Mouse (Mus musculus) small intestine, adult 2 months (tissue): Measurements from ENCODE around the gene Rpl26. TPM values are rescaled to one million over a fixed set of nuclear protein-coding genes. Genes with fewer than 3 reads are reported as not detected.

Experiments used
- H3K27ac ChIP-seq: fragments of 200-500 bp; 2 replicates; pipeline ENCODE4 v1.5.1; 2012; ENCODE audit warnings: low read depth, low read length, control low read depth, inconsistent platforms; ENCODE audit not compliant: insufficient read depth
- H3K27me3 ChIP-seq: fragments of 200-500 bp; 2 replicates; pipeline ENCODE4 v1.6.1; 2012; ENCODE audit warnings: mild to moderate bottlenecking, moderate library complexity, low read length, inconsistent platforms; ENCODE audit not compliant: control insufficient read depth, insufficient read depth
- H3K36me3 ChIP-seq: fragments of 200-500 bp; 2 replicates; pipeline ENCODE4 v1.6.1; 2012; ENCODE audit warnings: mild to moderate bottlenecking, low read length, control low read depth, inconsistent platforms; ENCODE audit not compliant: control insufficient read depth, insufficient read depth
- H3K4me1 ChIP-seq: fragments of 200-500 bp; 2 replicates; pipeline ENCODE4 v1.6.1; 2012; ENCODE audit warnings: low read length, inconsistent platforms, mixed read lengths; ENCODE audit not compliant: control insufficient read depth, insufficient read depth, insufficient read length
- H3K4me3 ChIP-seq: fragments of 200-500 bp; 2 replicates; pipeline ENCODE4 v1.5.1; 2012; ENCODE audit warnings: low read depth, mild to moderate bottlenecking, control low read depth, inconsistent platforms, low read length, moderate library complexity
- CTCF ChIP-seq: fragments of 200-500 bp; IDR thresholded peaks from 2 replicates; pipeline ENCODE4 v1.5.1; 2012; ENCODE audit warnings: low read depth, mild to moderate bottlenecking, control low read depth, inconsistent platforms, low read length, moderate library complexity, mixed read lengths; ENCODE audit not compliant: insufficient replicate concordance, insufficient read length; ENCODE audit errors: extremely low read depth
- POLR2A ChIP-seq: fragments of 200-500 bp; IDR thresholded peaks from 2 replicates; pipeline ENCODE4 v1.6.1; 2012; ENCODE audit warnings: low read depth, mild to moderate bottlenecking, control low read depth, inconsistent platforms, low read length, moderate library complexity
- WGBS: fragments of 180-500 bp; shearing (Covaris S2); methylation state at CpG from one replicate; pipeline ENCODE4 v1.1.7; 2018; 5-methylcytosine and 5-hydroxymethylcytosine counted together
- polyA plus RNA-seq: library from polyadenylated mRNA; depleted of rRNA; stranded (reverse); fragments of >200 nt; gene quantifications from 2 replicates; pipeline ENCODE4 v1.2.3, GENCODE M21; 2012

The Rpl26 gene
- polyA plus RNA-seq, 1 experiment, result 614 TPM

DNA sequence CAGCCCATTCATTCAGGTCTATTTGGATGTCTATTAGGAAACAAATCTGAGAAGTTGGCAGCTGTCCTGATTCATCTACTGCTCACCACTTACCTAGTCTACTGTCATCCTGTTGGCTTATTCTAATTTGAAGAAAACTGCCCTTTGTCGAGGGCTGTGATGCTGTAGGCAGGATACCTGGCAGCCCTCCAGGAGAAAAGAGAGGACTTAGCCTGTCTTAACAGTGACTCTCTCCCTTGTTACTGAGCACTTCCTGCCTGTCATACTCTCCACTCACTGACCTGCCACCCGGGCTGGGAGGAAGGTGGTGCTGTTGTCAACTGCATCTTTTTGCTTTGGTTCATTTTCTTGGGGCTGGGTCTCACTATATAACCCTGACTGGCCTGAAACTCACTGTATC lies 10.8 kb upstream of the Rpl26 start:
- no peaks in the 10 kb centered on the region for H3K36me3 ChIP-seq
- no peak overlapping the region for H3K4me3 ChIP-seq
- no peaks in the 10 kb centered on the region for H3K4me1 ChIP-seq
- no peaks in the 10 kb centered on the region for H3K27me3 ChIP-seq
- TF ChIP-seq POLR2A, result no peak
- no peak for TF ChIP-seq CTCF
- H3K27ac ChIP-seq, result no peak overlapping the region
- WGBS, result 6% methylated on average over 2 of the region's 2 CpGs

DNA sequence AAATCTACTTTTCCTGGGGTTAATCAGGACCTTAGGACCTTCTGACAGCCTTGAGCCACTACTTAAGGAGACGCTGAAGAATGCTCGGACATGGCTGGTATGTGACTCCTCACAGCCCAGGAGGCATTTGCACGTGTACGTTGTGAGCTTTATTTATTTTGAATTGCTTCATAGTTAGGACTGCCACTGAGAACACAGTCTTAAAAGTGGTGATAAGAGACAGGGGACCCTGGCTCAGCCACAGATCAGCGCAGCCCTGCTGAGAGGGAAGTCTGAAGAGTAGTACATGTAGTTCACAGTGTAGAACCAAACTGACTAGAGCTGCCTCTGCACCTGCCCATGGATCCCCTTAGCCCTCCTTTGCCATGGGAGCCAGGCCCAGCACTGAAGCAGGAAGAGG lies 9.6 kb upstream of the Rpl26 start:
- H3K36me3 ChIP-seq, result no peaks in the 10 kb centered on the region
- TF ChIP-seq CTCF (no peak), POLR2A (no peak)
- no peak overlapping the region for H3K27ac ChIP-seq
- no peak overlapping the region for H3K4me3 ChIP-seq
- 61% methylated on average over 5 of the region's 5 CpGs for WGBS
- no peaks in the 10 kb centered on the region for H3K4me1 ChIP-seq
- no peaks in the 10 kb centered on the region for H3K27me3 ChIP-seq

DNA sequence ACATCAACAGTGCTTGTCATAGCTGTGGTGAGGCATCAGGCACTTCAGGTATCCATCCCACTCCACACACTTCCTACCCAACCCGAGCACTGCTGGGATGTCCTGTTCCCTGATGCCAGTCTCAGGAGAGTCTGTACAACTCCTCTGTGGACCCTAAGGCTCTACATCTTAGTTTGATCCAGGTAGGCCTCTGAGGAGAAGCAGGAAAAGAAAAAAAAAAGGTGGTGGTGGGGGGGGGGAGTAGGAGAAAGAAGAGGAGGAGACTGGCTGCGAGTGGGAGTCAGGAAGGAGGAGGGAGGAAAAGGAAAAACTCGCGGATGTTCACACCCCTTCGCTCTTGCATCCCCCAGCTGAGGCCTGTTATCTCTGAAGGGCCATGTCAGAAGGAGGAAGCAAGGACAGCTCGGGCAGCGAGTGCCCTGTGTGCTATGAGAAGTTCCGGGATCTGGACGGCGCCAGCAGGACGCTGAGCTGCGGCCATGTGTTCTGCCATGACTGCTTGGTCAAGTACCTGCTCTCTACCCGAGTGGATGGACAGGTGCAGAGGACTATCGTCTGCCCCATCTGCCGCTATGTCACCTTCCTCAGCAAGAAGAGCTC lies 9.1 kb upstream of the Rpl26 start:
- H3K27me3 ChIP-seq, result no peaks in the 10 kb centered on the region
- no peak overlapping the region for H3K27ac ChIP-seq
- no peaks in the 10 kb centered on the region for H3K4me1 ChIP-seq
- TF ChIP-seq POLR2A, result no peak
- no peak for TF ChIP-seq CTCF
- no peaks in the 10 kb centered on the region for H3K36me3 ChIP-seq
- 61% methylated on average over 15 of the region's 15 CpGs for WGBS
- no peak overlapping the region for H3K4me3 ChIP-seq

DNA sequence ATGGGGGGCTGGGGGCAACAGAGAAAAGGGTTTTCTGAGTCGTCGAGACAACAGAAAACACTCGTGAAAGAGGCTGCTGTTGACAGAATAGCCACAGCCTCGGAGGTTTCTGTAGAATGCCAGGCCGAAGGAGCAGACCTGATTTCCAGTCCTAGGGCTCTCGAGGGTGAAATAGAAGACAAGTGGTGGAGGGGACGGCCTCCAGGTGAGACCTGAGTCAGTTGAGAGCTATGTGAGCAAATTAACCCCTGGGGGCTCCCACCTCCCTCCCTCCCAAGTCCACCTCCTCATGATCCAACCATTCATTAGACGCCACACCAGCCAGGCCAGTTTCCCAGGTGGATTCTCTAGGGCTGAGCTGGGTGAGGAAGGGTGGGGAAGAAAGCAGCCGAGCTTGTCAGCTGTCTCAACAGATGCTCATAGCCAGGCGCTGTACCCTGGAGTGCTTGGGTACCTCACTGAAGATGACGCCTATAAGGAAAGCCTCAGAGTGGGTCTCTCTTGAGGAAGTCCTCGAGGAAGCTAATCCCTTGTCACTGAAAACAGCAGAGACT lies 7.4 kb upstream of the Rpl26 start:
- Histone ChIP-seq H3K4me1 (no peaks in the 10 kb centered on the region), H3K27ac (no peak overlapping the region), H3K4me3 (no peak overlapping the region), H3K27me3 (no peaks in the 10 kb centered on the region), H3K36me3 (no peaks in the 10 kb centered on the region)
- TF ChIP-seq POLR2A, result no peak
- no peak for TF ChIP-seq CTCF
- WGBS, result 65% methylated on average over 12 of the region's 12 CpGs

DNA sequence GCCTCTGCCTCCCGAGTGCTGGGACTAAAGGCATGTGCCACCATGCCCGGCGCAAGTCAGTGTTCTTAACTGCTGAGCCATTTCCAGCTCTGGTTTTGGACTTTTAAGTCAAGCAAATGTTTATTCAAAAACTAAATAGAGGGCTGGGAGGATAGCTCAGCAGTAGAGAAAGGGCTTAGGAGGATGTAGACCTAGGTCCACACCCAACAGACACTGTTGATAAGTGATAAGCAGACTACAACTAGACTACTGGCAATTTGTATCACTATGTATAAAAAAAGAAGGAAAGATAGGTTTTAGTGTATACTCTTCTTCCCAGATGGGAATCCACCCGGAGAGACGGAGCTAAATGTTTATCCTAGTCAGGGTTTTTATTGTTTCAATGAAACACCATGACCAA lies 5.1 kb upstream of the Rpl26 start:
- TF ChIP-seq POLR2A (no peak), CTCF (no peak)
- Histone ChIP-seq H3K36me3 (no peaks in the 10 kb centered on the region), H3K27me3 (no peaks in the 10 kb centered on the region), H3K4me3 (no peak overlapping the region), H3K4me1 (peaks cover 5% of the 10 kb centered on the region), H3K27ac (no peak overlapping the region)
- 88% methylated on average over 5 of the region's 5 CpGs for WGBS

DNA sequence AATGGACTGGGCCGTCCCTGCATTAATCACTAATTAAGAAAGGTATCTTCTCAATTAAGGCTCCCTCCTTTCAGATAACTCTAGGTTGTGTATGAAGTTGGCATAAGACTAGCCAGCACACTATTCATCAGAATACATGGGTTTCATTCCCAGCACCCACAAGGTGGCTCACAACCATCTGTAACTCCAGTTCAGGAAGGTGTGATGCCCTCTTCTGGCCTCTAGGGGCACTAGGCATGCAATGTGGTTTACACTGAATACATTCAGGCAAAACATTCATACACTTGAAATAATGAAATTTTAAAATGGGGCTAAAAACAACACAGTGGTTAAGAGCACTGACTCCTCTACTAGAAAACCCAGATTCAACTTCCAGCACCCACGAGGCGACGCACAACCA lies 4.3 kb upstream of the Rpl26 start:
- Histone ChIP-seq H3K27me3 (no peaks in the 10 kb centered on the region), H3K27ac (no peak overlapping the region)
- WGBS, result 53% methylated on average over 4 of the region's 4 CpGs

DNA sequence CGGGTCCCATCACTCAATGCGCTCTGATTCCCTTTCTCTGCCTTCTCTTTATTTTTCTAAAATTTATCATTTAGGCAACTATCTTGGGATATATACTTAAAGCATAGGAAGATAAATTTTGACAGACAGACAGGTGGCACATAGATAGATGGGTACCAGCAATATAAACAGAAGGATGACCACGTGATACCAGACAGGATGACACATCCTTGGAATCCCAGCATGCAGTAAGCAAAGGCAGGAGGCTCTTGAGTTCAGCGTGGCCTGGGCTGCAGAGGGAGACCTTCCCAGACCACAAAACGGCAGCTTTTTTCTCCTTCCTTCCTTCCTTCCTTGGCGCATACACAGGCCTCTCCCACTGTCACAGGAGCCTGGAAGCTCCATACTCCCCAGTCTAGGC lies 3.5 kb upstream of the Rpl26 start:
- peaks cover 5% of the 10 kb centered on the region for H3K4me1 ChIP-seq
- no peak for TF ChIP-seq CTCF
- 63% methylated on average over 6 of the region's 6 CpGs for WGBS
- H3K36me3 ChIP-seq, result no peaks in the 10 kb centered on the region
- no peak overlapping the region for H3K27ac ChIP-seq
- H3K4me3 ChIP-seq, result no peak overlapping the region
- no peaks in the 10 kb centered on the region for H3K27me3 ChIP-seq

More for the DNA sequence above, 4.3 kb upstream of the Rpl26 start:
- no peaks in the 10 kb centered on the region for H3K36me3 ChIP-seq
- TF ChIP-seq CTCF (peak; percentile 49; the same call in 1 of the 2 replicates), POLR2A (no peak)
- peaks cover 5% of the 10 kb centered on the region for H3K4me1 ChIP-seq
- no peak overlapping the region for H3K4me3 ChIP-seq

DNA sequence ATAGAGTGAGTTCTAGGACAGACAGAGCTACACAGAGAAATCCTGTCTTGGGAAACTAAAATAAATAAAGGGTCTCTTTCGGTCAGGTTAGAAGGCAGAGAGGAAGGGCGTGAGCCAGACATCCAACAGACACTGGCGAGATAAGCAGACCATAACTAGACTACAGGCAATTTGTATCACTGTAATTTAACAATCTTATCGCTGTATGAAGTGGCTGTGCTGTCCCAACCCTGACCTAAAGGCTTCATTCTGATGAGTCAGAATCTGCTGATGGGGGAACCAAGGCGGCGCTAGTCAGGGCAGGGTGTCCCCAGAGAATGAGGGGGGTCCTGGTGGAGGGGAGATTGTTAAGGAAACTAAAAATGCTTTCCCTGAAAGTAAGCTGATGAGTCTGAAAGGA lies 2.6 kb upstream of the Rpl26 start:
- WGBS, result 56% methylated on average over 6 of the region's 6 CpGs
- TF ChIP-seq CTCF (no peak), POLR2A (no peak)
- H3K27ac ChIP-seq, result no peak overlapping the region

More for the DNA sequence above, 2.6 kb upstream of the Rpl26 start:
- H3K4me3 ChIP-seq, result no peak overlapping the region
- peaks cover 5% of the 10 kb centered on the region for H3K4me1 ChIP-seq
- H3K36me3 ChIP-seq, result peaks cover 7% of the 10 kb centered on the region
- H3K27me3 ChIP-seq, result no peaks in the 10 kb centered on the region
